Mouse (Mus musculus): ENCODE measurements around the gene Cblc.
"Not testable (repeated sequence)": the region's sequence is repeated elsewhere in the genome, so short reads cannot be mapped to it uniquely, and the experiment has no call there.

The Cblc gene

DNA sequence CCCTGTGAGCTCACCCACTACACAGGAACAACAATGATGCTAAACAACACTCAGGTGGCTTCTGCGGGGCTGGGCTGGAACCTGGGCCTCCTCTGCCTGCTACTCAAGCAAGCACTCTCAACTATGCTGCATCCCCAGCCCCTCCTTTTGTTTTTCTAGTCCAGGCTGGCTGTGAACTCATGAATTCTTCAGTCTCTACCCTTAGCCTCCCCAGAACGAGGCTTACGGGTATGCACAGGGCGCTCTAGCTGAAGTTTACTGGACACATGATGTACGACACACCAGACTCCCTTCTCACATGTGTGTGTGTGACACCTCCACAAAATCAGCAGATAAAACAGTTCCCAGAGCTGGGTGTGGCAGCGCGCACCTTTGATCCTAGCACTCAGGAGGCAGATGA, 22.3 kb upstream of the Cblc start:
- DNase-seq (ENCODE audit: low read depth, low spot score): no peak

DNA sequence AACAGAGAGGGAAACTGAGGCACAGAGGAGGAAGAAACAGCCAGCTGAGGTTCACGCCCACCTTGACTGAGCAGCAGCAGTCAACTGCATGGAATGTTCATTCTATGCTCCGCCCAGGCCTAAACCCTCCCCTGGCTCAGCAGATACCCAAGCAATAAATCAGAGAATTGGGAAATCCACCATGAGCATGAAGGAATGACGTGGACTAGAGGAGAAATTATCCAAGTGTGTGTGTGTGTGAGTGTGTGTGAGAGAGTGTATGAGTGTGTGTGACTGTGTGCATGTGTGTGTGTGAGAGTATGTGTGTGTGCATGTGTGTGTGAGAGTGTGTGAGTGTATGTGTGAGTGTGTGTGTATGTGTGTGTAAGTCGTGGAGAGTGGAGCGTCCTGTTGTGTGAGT, 21.8 kb upstream of the Cblc start:
- peak; percentile 55 for DNase-seq (ENCODE audit: low read depth, low spot score)

DNA sequence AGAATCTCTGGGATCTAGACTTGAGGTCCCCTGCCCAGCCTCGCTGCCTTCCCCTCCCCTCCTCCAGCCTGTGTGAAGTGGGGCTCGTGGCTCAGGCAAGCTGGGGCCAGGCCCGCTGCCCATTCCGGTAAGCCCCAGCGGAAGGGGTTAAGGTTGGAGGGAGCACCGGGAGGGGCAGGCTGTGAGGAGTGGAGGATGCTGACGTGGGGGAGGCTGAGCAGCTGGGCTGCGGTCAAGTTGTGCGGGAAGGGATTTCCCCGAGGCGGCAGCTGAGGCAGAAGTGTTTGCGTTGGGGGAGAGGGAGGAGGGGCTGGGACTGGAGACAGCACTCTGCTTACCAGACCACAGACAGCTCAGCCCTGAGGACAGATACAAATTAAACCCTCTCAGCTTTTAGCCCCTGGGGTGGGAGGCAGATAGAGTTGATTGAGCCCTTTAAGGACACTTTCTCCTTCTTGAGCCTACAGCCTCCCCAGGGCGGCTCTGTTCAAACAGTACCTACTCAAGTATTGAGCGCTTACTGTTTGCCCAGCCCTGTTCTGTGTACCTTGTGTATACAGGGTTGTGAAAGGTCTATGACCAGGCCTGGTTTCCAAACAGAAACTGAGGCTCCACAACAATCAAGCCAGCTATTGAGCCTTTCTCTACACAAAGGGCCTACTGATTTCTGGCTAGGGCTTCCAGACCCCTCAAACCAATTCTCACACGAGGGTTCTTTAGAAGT, 20.9 kb upstream of the Cblc start:
- DNase-seq (ENCODE audit: low read depth, low spot score): peak; percentile 80

DNA sequence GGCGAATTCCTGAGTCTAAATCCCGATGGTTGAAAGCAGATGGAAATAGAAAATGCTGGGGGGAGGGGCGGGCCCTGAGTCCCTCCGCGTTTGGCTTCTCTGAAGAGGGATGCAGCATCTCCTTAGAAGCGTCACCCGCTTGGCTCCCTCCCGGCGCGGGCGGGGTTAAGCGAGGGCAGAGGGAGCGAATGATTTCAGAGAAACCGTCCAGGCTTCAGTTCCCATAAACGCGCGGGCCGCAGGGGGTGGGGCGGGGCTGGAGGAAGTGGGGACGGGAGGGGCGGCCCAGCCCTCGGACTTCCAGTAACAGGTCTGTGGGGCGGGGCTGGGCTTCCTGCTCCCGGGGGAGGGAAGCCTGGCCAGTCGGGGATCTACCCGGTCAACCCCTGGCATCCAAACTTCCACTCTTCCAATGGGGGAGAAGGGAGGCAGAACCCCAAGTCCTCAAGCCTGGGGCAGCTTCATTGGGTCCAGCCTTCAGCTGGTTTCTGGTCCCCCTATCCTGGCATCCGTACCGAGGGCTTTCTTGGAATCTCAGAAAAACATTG, 19.7 kb upstream of the Cblc start:
- DNase-seq (ENCODE audit: low read depth, low spot score): peak; percentile 75

DNA sequence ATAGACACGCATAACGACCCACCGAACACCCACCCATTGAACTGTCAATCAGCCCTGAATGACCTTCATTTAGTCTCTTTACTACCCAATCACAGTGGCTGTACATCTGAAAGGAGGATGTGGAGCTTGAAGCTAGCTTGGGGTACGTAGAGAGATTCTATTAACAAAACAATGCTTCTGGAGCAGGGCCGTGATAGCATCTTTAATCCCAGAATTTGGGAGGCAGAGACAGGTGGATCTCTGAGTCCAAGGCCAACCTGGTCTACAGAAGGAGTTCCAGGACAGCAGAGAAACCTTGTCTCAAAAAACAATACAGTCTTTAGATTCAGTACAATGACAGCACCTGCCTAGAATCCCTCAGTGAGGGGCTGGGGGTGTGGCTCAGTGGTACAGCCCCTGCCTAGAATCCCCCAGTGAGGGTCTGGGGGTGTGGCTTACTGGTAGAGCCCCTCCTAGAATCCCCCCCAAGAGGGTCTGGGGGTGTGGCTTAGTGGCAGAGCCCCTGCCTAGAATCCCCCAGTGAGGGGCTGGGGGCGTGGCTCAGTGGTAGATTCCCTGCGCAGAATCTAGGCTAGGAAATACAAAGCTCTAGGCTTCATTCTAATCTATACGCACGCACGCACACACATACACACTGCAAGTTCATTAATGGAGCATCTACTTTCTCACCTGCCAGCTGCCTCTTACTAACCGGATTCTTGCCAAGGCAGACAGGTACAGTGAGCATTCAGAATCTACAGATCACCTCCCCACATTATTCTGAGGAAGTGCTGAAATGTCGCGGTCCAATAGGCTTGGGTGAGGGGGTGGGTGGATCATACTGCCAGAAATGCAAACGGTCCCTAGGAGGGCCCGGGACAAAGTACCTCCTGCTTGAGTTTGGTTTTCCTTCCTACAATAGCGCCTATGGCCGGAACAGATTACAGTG, 19.0 kb upstream of the Cblc start:
- no peak for DNase-seq (ENCODE audit: low read depth, low spot score)

DNA sequence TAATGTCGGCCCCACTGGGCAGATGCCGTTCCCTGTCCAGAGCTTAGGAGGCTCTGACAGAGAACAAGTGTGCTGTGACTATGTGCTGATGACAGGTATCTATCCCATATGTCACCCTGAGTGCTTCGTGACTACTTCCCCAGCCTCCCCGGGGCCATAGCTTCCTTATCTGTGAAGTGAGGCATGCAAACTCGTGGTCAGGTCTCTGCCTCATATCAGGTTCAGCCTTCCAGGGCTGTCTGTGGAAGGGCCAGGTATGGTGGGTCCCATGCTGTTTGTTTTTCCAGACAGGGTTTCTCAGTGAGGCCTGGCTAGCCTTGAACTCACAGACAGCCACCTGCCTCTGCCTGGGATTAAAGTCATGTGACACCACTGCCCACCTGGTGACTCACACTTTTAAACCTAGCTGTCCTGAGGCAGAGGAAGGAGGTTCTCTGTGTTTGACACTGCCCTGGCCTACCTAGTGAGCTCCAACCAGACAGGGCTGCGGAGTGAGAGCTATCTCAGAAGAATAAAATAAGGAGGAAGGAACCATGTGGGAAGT, 17.0 kb upstream of the Cblc start:
- no peak for DNase-seq (ENCODE audit: low read depth, low spot score)

DNA sequence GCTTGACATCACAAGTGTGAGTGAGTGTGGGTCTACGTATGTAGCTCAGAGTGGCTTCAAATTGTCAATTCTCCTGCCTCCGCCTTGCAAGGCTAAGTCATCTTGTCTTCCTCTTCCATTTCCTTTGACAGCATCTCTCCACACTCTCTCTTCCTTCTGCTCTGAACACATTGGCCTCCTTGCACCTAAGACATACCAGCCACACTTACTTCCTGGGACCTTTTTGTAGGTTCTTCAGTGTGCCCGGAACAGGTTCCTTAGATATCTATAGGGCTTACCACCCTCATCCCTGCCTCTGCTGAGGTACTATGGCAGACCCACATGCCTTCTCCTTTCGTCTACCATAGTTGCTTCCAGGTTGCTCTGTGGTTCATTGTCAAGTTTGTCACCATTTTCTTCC, 16.6 kb upstream of the Cblc start:
- no peak for DNase-seq (ENCODE audit: low read depth, low spot score)

DNA sequence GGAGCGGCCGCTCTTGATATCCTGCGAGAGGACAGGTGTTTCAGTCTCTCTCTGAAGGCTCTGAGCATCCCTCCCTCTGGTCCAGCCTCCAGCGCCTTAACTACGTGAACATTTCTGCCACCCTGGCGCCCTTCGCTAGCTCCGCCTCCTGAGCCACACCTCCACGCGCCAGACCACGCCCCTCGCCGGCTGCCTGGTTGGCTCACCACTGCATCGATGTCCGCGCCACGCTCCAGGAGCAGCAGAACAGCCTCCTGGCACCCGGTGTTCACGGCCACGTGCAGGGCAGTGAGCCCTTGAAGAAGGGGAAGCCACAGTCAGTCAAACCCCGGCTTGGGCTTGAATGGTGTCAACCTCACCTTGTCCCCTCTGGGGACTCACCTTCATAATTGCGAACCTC, 14.5 kb upstream of the Cblc start:
- no peak for DNase-seq (ENCODE audit: low read depth, low spot score)

DNA sequence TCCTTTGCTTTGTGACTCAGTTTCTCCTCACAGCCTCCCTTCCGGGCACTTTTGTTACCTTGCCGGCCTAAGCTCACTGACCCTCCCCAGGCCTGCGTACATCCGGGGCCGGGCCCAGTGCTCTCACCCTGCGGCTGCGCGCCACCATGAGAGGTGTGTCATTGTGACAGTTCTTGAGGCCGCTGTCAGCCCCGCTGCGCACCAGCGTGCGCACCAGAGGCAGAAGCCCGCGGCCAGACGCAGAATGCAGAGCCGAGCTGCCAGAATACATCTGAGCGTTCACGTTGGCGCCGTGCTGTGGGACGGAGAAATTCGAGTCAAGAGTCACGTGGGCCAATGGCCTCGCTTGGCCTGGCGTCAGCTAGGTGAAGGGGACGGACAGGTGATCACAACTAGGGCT, 12.8 kb upstream of the Cblc start:
- DNase-seq (ENCODE audit: low read depth, low spot score): no peak

DNA sequence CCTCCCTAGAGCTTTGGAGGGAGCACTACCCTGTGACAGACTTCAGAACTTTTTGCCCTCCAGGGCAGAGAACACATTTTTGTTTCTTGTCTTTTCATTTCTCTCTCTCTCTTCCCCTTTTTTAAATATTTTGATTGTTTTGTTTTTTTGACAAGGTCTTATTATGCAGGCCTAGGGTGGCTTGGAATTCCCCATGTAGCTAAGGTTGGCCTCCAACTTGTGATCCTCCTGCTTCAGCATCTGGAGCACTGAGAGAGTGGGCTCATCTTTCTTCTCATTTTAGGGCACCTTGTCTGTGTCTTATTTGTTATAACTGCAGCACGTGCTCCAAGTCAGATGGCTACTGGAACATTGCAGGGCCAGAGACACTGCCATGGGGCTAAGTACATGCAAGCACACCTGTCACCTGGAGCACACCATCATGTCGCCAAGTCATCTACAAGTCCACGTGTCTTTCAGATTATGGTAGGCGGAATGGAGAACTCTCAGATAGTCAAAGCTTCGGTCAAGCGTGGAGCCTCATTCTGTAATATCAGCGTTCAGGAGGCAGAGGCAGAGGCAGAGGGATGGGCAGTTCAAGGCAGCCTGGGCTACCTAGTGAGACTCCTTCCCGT, 9.9 kb upstream of the Cblc start:
- DNase-seq (ENCODE audit: low read depth, low spot score): no peak

DNA sequence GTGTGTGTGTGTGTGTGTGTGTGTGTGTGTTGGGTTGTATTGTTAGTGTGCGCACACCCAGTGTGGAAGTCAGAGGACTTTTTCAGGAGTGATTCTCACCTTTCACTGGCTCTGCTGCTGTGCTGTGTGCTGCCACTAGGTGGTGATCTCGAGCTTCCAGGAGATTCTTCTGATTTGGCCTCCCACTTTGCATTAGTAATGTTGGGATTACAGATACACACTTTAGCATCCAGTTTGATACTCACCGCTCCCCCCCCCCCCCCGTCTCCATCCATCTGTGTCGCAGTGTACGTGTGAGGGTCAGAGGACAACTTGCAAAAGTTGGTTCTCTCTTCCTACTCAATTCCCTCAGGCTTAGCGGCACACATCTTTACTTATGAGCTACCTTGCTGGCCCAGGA, 6.4 kb upstream of the Cblc start:
- DNase-seq (ENCODE audit: low read depth, low spot score): no peak

DNA sequence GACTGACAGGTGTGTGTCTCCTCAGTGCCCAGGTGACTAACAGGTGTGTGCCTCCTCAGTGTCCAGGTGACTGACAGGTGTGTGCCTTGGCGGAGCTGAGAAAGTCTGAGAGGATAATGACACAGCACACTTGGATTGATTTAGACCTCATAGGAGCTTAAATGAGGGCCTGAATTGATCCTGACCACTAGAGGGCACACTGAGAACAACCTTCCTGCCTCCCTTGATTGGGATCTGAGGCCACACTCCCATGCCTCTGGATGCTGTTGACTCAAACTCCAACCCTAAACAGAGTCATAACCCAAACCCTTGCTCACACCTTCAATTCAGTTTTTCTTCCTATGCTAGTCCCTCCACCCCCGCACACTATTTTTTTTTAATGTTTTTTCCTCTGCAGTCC, 4.2 kb upstream of the Cblc start:
- no peak for DNase-seq (ENCODE audit: low read depth, low spot score)

DNA sequence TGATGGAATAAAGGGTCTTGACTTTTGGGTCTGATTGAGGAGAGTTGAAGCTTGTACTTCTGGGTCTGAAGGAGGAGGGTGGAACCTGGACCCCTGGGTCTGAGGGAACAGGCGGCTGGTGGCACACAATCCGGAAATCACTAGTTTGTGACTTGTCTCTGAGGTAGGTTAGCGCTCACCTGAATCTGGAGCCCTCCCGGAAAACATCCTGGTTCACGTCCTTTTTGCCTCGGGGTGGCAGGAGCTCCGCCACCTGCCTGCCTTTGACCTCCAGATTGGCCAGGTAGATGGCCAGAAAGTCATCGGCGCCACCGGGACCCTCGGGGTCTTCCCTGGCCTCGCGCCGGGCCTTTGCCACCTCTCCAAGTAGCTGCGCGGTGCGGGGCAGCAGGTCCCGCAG, 355 bp downstream of the Cblc start:
- DNase-seq (ENCODE audit: low read depth, low spot score): no peak

DNA sequence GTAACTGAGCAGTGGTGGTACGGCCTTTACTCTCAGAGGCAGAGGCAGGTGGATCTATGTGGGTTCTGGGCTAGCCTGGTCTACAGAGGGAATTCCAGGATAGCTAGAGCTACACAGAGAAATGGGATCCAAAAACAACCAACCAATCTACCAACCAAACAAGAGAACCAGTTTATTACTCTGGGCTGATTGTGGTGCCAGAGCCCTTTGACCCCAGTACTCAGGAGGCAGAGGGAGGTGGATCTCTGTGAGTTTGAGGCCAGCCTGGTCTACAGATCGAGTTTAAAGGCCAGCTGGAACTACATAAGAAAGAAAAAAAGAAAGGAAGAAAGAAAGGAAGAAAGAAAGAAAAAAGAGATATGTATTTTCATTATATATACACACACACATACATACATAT, 1.4 kb downstream of the Cblc start:
- DNase-seq (ENCODE audit: low read depth, low spot score): no peak

DNA sequence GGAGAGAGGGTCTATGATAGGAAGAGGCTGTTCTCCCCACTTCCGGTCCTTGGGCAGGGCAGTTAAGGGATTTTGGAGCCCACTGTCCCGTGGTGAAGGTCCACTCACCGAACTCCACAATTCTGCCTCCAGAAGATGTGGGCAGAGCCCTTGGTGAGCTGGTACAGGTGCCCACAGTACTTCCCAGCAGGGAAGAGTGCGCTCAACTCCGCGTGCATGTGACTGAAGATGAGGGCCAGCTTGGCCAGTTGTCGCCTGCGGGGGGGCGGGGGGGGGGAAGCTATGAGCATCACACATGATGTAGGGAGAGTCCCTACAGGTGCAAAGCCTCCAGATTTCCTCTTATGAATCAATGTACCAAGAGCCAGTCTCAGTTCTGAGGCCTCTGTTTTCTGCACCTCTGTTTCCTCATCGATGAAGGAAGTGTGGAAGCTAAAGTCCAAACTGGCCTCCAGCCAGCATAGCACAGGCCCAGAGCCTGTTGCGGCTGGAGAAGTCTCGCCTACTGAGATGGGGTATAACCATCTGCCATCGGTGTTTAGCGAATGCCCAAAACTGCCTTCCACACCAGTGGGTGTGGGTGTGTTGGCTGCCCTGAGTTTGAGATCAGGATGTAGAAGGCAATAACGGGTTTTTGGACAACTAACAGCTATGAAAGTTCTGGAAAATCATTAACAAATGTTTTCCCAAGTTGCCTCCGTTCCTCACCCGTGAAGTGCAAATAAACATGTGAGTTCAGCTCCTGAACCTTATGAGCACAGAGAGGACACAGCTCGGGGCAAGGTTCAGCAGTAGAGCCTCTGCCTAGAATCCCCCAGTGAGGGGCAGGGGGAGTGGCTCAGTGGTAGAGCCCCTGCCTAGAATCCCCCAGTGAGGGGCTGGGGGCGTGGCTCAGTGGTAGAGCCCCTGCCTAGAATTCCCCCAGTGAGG, 3.6 kb downstream of the Cblc start:
- no peak for DNase-seq (ENCODE audit: low read depth, low spot score)

DNA sequence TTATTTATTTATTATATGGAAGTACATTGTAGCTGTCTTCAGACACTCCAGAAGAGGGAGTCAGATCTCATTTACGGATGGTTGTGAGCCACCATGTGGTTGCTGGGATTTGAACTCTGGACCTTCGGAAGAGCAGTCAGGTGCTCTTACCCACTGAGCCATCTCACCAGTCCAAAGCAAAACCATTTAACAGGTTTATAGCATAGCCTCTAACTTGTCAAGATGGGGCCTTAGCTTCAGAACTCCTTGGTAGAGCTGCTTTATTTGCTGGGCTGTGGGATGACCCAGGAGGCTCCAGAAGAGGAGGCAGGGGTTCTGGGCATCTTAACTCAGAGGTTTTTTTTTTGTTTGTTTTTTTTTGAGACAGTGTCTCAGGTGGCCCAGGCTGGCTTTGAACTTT, 5.1 kb downstream of the Cblc start:
- not testable (repeated sequence) for DNase-seq (ENCODE audit: low read depth, low spot score)

DNA sequence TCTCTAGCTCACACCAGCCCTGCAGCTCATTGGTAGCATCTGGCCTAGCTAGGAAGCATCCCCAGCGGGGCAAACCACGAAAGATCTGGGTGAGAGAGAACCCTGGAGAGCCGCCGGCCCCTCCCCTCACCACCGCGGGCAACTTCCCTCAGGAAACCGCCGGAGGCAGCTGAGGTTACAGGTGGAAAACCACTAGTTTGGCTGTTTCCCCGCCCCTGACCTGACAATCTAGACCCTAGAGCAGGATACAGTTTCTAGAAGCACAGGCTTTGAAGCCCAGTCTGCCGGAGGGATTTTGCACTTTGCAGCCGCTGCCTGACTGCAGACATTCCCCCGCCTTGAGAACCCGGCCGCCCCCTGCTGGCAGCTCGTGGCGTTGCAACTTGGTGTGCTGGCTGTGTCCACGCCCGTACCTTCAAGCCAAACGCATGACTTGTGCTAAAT, 6.7 kb downstream of the Cblc start:
- peak; percentile 79 for DNase-seq (ENCODE audit: low read depth, low spot score)

DNA sequence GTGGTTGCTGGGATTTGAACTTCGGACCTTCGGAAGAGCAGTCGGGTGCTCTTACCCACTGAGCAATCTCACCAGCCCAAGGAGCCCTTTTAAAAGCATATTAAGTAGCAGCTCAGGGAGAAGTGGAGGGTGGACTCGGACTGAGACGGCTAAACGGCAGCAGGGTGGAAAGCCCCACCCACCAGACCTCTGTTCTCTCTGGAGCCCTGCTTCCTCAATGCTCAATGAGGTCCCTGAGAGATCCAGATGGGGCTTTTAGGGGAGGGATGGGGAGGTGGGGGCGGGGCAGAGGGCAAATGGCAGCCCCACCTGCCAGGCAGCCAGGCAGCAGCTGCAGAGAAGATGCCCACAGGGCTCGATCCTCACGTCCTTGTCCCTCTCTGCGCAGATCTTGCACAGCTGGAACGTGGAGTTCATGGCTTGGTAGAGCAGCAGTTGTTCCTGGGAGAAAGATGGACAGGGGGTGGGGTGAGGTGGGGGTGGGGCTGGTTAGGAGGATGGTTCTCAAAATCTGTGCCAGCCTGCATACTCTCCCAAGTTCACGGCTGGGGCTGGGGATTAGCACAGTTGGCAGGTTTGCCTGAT, 10.6 kb downstream of the Cblc start:
- no peak for DNase-seq (ENCODE audit: low read depth, low spot score)

DNA sequence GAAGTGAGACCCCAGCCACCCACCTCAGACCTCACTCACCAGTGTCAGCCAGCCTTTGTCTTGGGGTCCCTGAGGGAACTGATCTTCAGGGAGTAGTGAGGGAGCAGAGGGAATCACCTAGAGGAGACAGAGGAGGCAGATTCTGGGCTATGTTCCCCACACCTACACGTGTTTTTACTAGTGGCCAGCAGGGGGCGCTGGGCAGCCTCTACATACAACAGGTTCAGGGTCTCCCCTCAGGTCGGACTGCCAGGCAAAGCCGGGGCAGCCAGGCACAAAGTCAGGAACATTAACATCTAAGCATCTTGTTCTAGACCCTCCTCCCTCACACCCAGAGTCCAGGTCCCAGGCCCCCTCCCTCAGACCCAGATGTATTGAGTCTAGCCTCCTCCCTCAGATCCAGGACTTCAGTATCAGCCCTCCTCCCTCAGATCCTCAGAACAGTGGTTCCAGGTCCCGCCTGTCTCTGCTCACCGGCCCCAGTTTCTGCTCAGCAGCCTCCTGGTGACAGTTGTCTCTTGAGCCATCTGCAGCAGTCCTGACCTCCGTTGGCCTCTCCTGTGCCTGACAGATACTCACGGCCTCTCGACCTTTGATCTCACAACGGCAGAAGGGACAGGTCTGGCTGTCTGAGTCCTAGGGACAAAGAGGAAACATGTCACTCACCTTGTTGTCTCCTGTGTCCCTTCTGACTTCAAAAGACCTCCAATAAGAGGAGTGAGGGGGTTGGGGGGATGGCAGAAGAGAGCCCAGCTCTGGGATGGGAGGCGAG, 11.7 kb downstream of the Cblc start:
- no peak for DNase-seq (ENCODE audit: low read depth, low spot score)

DNA sequence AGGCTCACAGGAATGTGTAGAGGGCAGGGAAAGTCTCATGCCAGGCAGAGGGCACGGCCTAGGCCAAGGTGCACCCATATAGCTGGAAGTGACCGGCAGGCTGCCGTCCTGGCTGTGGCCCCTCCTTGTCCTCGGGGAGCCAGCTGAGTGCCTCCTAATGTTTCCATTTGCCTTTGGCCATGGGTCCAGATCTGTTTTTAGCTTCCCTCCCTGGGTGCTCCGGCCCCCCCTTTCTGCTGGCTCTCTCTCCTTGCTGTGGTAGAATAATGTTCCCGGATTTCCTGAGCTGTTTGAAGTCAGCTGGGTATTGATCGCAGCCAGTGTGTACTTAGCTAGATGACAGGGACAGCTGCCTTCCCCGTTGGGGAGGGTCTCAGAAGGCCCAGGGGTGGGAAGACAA, 13.0 kb downstream of the Cblc start:
- peak; percentile 86 for DNase-seq (ENCODE audit: low read depth, low spot score)
